Mouse (Mus musculus): ENCODE measurements around the gene Pacsin1. TPM values are rescaled to one million over a fixed set of nuclear protein-coding genes. Genes with fewer than 3 reads are reported as not detected.

The Pacsin1 gene
- polyA plus RNA-seq (2014; fragmentation: Illumina TruSeq; extraction: RNeasy Lipid Tissue Mini Kit (QIAGEN cat#74804); ENCODE audit: low replicate concordance): not detected

DNA sequence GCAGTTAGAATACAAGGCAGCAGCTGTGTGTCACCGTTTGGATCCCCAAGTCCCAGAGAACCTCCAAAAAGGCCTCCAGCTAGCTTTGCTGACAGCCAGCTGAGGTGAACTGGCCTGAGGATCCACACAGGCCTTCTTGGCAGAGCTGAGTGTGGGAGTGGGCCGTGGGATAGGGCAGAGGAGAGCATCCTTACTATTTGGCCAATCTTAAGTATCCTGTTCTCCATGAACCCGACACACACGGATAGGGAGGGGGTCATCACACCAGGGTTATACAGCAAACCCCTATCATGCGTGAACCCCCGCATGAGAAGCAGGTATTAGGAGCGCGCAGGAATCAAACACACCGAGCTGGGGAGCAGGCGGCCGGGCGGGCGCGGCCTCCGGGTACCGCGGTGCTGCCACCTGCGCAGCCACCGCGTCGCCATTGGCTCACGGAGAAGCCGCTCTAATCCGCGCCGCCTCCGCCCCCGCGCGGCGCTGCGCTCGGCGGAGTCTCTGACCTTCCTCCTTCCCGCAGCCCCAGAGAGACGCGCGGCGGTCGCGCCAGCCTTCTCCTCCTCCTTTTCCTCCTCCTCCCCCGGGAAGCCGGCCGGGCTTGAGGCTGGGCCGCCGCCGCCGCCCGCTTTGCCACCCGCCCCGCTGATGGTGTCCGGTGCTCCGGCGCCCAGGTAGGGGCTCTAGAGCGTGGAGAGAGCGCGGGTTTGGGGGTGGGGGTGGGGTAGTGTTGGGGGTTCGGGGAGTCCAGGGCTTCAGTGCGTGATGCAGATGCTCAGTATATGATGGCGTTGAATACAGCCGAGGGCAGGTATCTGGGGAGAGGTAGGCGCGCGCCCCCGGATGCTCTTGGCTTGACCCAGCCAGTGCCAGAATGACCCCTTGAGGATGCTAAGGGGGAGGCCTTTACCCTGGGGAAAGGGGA lies at the start of gene Pacsin1:
Gene Pacsin1, plus strand, starts transcription at position 421 of the 922 bp plus-strand sequence.

DNA sequence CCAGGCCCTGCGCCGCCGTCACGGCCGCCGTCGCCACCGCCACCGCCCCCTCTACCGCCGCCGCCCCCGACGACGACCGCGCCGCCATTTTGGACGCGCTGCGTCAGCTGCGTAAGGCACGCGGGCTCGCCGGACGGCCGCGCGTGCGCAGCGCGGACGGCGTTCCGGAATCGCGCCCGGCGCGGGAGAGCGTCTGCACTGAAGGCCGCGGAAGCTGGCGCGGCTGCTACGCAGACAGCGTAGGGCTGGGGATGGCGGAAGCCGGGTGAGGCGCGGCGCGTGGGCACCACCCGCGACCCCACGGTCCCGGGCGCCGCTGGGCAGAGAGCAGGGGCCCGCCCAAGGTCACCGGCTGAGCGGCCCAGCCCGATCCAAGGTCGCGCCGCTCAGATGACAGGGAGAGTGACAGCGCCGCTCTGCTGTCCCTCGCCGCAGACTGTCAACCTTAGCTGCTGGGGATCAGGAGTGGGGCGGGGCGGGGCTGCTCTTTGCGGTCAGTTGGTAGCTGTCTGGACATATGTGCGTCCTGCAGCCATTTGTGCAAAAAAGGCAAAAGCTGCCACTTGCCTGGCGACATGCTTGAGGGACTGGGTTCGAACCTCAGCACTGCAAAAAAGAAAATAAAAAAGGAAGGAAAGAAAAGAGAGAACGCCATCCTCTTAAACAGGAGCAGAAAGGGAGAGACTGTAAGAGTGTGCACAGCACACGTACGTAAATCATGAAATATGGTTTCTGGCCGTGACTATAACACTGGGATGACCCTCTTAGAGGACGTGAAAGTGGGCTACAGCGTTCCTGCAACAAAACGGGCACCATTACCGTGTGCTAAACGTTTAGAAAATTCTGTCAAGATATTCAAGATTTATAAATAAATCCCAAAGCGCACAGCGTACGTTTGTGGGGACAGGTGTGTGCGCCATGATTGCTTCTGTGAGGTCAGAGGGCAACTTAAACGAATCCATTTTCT lies 31.7 kb upstream of the Pacsin1 start, which contains the start of gene Nudt3:
Gene Nudt3, minus strand, starts transcription at position 136 of the 967 bp plus-strand sequence.

DNA sequence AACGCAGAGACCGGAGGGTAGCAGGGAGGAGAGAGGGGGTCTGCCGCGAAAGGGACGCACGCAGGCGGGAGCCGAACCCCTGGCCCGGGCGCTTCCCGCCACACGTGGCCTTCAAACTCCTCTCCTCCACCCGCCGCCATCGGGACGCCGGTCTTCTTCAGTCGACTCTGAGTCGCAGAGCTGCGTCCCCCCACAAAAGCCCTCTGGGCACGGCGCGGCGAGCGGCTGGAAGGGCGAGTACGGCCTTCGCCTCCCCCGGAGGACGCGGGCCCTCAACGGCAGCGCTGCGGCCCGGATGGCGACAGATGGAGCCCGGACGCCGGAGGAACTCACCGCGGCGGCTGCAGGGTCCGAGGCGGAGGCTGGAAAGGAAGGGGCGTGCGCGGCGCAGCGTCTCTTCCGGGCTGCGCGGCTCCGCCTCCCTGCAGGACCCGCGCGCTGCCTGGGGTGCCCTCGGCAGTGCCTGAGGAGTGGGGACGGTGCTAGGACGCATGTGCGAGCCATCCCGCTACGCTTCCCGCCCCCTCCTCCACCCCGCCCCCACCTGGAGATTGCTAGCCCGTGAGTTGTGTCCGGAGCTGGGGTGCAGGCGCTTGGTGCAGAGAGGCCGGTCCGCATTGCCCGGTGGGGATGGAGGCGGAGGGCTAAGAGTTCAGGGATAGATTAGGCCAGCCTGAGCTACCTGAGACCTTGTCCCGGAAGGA lies 20.3 kb upstream of the Pacsin1 start, which contains the start of gene RPS10-NUDT3:
Gene RPS10-NUDT3, minus strand, starts transcription at position 352 of the 704 bp plus-strand sequence.

DNA sequence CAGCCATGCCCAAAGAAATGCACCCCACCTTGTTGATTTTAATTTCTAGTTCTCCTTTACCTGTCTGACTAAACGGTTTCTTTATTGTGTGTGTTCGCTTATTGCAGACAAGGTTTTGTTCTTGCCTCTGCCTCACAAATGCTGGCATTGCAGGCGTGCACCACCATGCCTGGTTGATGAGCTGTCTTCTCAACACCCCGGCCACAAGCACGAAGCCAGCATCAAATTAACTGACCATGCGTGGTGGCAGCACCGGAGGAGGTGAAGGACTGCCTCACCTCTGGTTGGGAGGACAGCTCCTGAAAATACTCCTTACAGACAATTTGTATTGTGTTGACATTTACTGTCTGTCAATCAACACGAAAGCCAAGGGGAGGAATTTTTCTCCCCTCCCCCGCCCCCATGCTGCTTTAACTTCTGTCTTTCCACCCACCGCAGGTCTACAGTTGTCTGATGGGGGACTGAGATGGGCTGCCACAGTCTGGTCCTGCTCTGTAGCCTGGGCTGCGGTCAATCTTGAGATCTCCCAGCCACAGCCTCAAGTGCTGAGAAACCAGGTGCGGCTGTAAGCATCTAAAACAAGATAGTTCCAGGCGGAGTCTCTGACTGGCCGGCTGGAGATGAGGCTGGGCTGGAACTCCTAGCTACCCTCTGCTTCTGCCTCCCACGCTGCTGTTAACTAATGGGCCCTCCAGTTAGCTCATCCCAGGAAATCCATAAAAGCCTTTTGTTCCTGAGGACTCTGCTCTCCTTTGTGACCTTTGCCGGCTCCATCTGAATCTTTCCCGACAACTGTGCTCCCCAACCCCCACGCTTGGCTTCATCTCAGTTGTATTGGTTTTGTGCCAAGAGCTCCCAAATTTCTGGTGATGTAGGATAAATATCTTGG lies 18.9 kb upstream of the Pacsin1 start, which contains the start of gene Rps10:
Gene Rps10, minus strand, starts transcription at position 538 of the 889 bp plus-strand sequence.

DNA sequence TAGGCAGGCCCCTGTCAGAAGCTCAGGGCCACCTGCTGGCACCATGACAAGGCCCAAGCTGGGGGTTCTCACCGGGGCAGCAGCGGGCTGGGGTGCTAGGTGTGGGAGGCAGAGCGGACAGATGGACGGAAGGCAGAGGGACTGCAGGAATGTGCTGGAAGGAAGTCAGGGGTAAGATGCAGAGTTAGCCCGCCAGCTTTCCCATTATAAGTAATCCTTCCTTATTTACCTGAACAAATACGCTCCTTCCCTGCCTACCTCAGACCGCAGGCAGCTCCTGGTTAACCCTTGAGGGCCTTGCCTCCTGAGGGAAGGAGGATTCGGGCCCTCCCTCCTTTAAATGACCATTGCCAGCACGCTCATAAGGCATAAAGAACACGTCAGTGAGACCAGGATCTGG lies 73.5 kb downstream of the Pacsin1 start, which contains the start of gene Spdef:
Gene Spdef, minus strand, starts transcription at position 186 of the 400 bp plus-strand sequence.

Other genes with a start within 250 kb of the Pacsin1 start
- gene Grm4, start 134.1 kb upstream of the Pacsin1 start, polyA plus RNA-seq (2014; fragmentation: Illumina TruSeq; extraction: RNeasy Lipid Tissue Mini Kit (QIAGEN cat#74804); ENCODE audit: low replicate concordance): not detected
- gene Hmga1, start 99.0 kb upstream of the Pacsin1 start, polyA plus RNA-seq (2014; fragmentation: Illumina TruSeq; extraction: RNeasy Lipid Tissue Mini Kit (QIAGEN cat#74804); ENCODE audit: low replicate concordance): 16.3 TPM
- gene AI413582, start 89.8 kb upstream of the Pacsin1 start, polyA plus RNA-seq (2014; fragmentation: Illumina TruSeq; extraction: RNeasy Lipid Tissue Mini Kit (QIAGEN cat#74804); ENCODE audit: low replicate concordance): not detected
- gene Nudt3, start 32.0 kb upstream of the Pacsin1 start, polyA plus RNA-seq (2014; fragmentation: Illumina TruSeq; extraction: RNeasy Lipid Tissue Mini Kit (QIAGEN cat#74804); ENCODE audit: low replicate concordance): 10.1 TPM
- not detected for gene RPS10-NUDT3, start 20.3 kb upstream of the Pacsin1 start, polyA plus RNA-seq (2014; fragmentation: Illumina TruSeq; extraction: RNeasy Lipid Tissue Mini Kit (QIAGEN cat#74804); ENCODE audit: low replicate concordance)
- gene Rps10, start 18.8 kb upstream of the Pacsin1 start, polyA plus RNA-seq (2014; fragmentation: Illumina TruSeq; extraction: RNeasy Lipid Tissue Mini Kit (QIAGEN cat#74804); ENCODE audit: low replicate concordance): 11.7 TPM
- gene Spdef, start 73.4 kb downstream of the Pacsin1 start, polyA plus RNA-seq (2014; fragmentation: Illumina TruSeq; extraction: RNeasy Lipid Tissue Mini Kit (QIAGEN cat#74804); ENCODE audit: low replicate concordance): not detected
- 45.7 TPM for gene D17Wsu92e, start 165.1 kb downstream of the Pacsin1 start, polyA plus RNA-seq (2014; fragmentation: Illumina TruSeq; extraction: RNeasy Lipid Tissue Mini Kit (QIAGEN cat#74804); ENCODE audit: low replicate concordance)
- 35.8 TPM for gene Snrpc, start 182.6 kb downstream of the Pacsin1 start, polyA plus RNA-seq (2014; fragmentation: Illumina TruSeq; extraction: RNeasy Lipid Tissue Mini Kit (QIAGEN cat#74804); ENCODE audit: low replicate concordance)
- 0.82 TPM for gene Uhrf1bp1, start 200.9 kb downstream of the Pacsin1 start, polyA plus RNA-seq (2014; fragmentation: Illumina TruSeq; extraction: RNeasy Lipid Tissue Mini Kit (QIAGEN cat#74804); ENCODE audit: low replicate concordance)